Mouse (Mus musculus) forebrain, embryonic 10.5 days (tissue): ENCODE measurements around the gene Olfr322. TPM values are rescaled to one million over a fixed set of nuclear protein-coding genes. Genes with fewer than 3 reads are reported as not detected.

Source experiments
- DNase-seq: peaks from one replicate; pipeline ENCODE4 v3.0.0-alpha.2; 2017; ENCODE audit warnings: low spot score; ENCODE audit errors: extremely low spot score
- H3K27ac ChIP-seq: fragments of 300-500 bp; sonication (generic); 2 replicates; pipeline ENCODE4 v1.5.1; 2016; ENCODE audit warnings: mild to moderate bottlenecking
- H3K27me3 ChIP-seq: fragments of 300-500 bp; sonication (generic); 2 replicates; pipeline ENCODE4 v1.6.1; 2016; ENCODE audit warnings: mild to moderate bottlenecking; ENCODE audit not compliant: poor library complexity, severe bottlenecking
- H3K36me3 ChIP-seq: fragments of 300-500 bp; sonication (generic); replicated peaks from 2 replicates; pipeline ENCODE4 v1.6.1; 2016; ENCODE audit warnings: mild to moderate bottlenecking, moderate library complexity
- H3K4me1 ChIP-seq: fragments of 300-500 bp; sonication (generic); 2 replicates; pipeline ENCODE4 v1.6.1; 2016
- H3K4me3 ChIP-seq: fragments of 300-500 bp; sonication (generic); 2 replicates; pipeline ENCODE4 v1.5.1; 2016; ENCODE audit warnings: mild to moderate bottlenecking, moderate library complexity
- H3K9me3 ChIP-seq: fragments of 300-500 bp; sonication (generic); 2 replicates; pipeline ENCODE4 v1.6.1; 2016; ENCODE audit warnings: mild to moderate bottlenecking, moderate library complexity
- WGBS: fragments of 180-500 bp; shearing (Covaris S2); methylation state at CpG from one replicate; pipeline ENCODE4 v1.1.7; 2016; 5-methylcytosine and 5-hydroxymethylcytosine counted together
- polyA plus RNA-seq: library from polyadenylated mRNA; unstranded; fragments of >200 nt; fragmentation: Nextera tagmentation; extraction: Ambion mirVana; gene quantifications from 2 replicates; pipeline ENCODE4 v1.2.1, GENCODE M21; 2016

Olfr322 gene
- not detected in 2 replicates for polyA plus RNA-seq

GRCm38 (mm10) chr11:58658596-58658995 lies at the start of gene Olfr322:
Gene Olfr322, plus strand, starts transcription at chr11:58658782.
- Histone ChIP-seq H3K27me3 (no peaks in the 10 kb centered on the region), H3K4me3 (no peak within 1 kb of the TSS), H3K9me3 (no peaks in the 10 kb centered on the region), H3K27ac (no peak within 1 kb of the TSS), H3K4me1 (peaks cover 6% of the 10 kb centered on the region; the same call in 1 of the 2 replicates), H3K36me3 (no peaks in the 10 kb centered on the region)
- DNase-seq, result no peak
- WGBS, result 88% methylated on average over 4 of the region's 4 CpGs

- no peak for DNase-seq
- H3K9me3 ChIP-seq, result no peaks in the 10 kb centered on the region
- WGBS, result 89% methylated on average over 3 of the region's 3 CpGs
Measured at GRCm38 (mm10) chr11:58613359-58613758, 45.2 kb upstream of the Olfr322 start.

GRCm38 (mm10) chr11:58614526-58614925 lies 44.1 kb upstream of the Olfr322 start:
- Histone ChIP-seq H3K36me3 (no peaks in the 10 kb centered on the region), H3K9me3 (no peaks in the 10 kb centered on the region), H3K4me1 (0 out of 2 replicates have a peak, but pooled peaks cover 4% of the 10 kb centered on the region), H3K27me3 (no peaks in the 10 kb centered on the region), H3K27ac (no peak overlapping the region), H3K4me3 (no peak overlapping the region)
- no peak for DNase-seq

More at GRCm38 (mm10) chr11:58613359-58613758, 45.2 kb upstream of the Olfr322 start:
- no peaks in the 10 kb centered on the region for H3K27me3 ChIP-seq
- no peak overlapping the region for H3K4me3 ChIP-seq
- H3K4me1 ChIP-seq, result 0 out of 2 replicates have a peak, but pooled peaks cover 4% of the 10 kb centered on the region
- no peaks in the 10 kb centered on the region for H3K36me3 ChIP-seq
- no peak overlapping the region for H3K27ac ChIP-seq

GRCm38 (mm10) chr11:58615975-58616374 lies 42.6 kb upstream of the Olfr322 start, which contains the start of gene 2210407C18Rik:
Gene 2210407C18Rik, minus strand, starts transcription at chr11:58616075.
- H3K9me3 ChIP-seq, result no peaks in the 10 kb centered on the region
- no peak within 1 kb of the TSS for H3K4me3 ChIP-seq
- WGBS, result 88% methylated on average over 4 of the region's 4 CpGs
- DNase-seq, result no peak
- no peaks in the 10 kb centered on the region for H3K36me3 ChIP-seq
- H3K4me1 ChIP-seq, result 0 out of 2 replicates have a peak, but pooled peaks cover 4% of the 10 kb centered on the region
- H3K27me3 ChIP-seq, result no peaks in the 10 kb centered on the region
- H3K27ac ChIP-seq, result no peak within 1 kb of the TSS

GRCm38 (mm10) chr11:58618369-58618768 lies 40.2 kb upstream of the Olfr322 start:
- no peaks in the 10 kb centered on the region for H3K27me3 ChIP-seq
- no peaks in the 10 kb centered on the region for H3K36me3 ChIP-seq
- no peak overlapping the region for H3K4me3 ChIP-seq
- 0 out of 2 replicates have a peak, but pooled peaks cover 6% of the 10 kb centered on the region for H3K4me1 ChIP-seq
- 82% methylated on average over 3 of the region's 3 CpGs for WGBS
- no peak overlapping the region for H3K27ac ChIP-seq
- no peak for DNase-seq
- no peaks in the 10 kb centered on the region for H3K9me3 ChIP-seq

- no peak for DNase-seq
- H3K36me3 ChIP-seq, result no peaks in the 10 kb centered on the region
- no peak overlapping the region for H3K4me3 ChIP-seq
Measured at GRCm38 (mm10) chr11:58618793-58619192, 39.8 kb upstream of the Olfr322 start.

GRCm38 (mm10) chr11:58626146-58626545 lies 32.4 kb upstream of the Olfr322 start:
- no peak for DNase-seq
- Histone ChIP-seq H3K9me3 (no peaks in the 10 kb centered on the region), H3K36me3 (no peaks in the 10 kb centered on the region), H3K4me1 (0 out of 2 replicates have a peak, but pooled peaks cover 2% of the 10 kb centered on the region), H3K27ac (no peak overlapping the region), H3K4me3 (no peak overlapping the region), H3K27me3 (no peaks in the 10 kb centered on the region)
- 67% methylated on average over 4 of the region's 4 CpGs for WGBS

More at GRCm38 (mm10) chr11:58618793-58619192, 39.8 kb upstream of the Olfr322 start:
- whole genome bisulfite sequencing, result 83% methylated on average over 6 of the region's 6 CpGs
- H3K4me1 ChIP-seq, result 0 out of 2 replicates have a peak, but pooled peaks cover 6% of the 10 kb centered on the region
- H3K9me3 ChIP-seq, result no peaks in the 10 kb centered on the region
- H3K27me3 ChIP-seq, result no peaks in the 10 kb centered on the region
- H3K27ac ChIP-seq, result no peak overlapping the region

- DNase-seq, result no peak
- no peaks in the 10 kb centered on the region for H3K4me1 ChIP-seq
- no peaks in the 10 kb centered on the region for H3K36me3 ChIP-seq
- H3K9me3 ChIP-seq, result no peaks in the 10 kb centered on the region
- no peak within 1 kb of the TSS for H3K27ac ChIP-seq
- H3K4me3 ChIP-seq, result no peak within 1 kb of the TSS
- 76% methylated on average over 5 of the region's 5 CpGs for WGBS
- no peaks in the 10 kb centered on the region for H3K27me3 ChIP-seq
Measured at GRCm38 (mm10) chr11:58630401-58630800, 28.2 kb upstream of the Olfr322 start, which contains the start of gene Olfr323. Gene Olfr323, minus strand, starts transcription at chr11:58630501.

- Histone ChIP-seq H3K9me3 (no peaks in the 10 kb centered on the region), H3K4me1 (peaks cover 3% of the 10 kb centered on the region; the same call in 1 of the 2 replicates), H3K4me3 (no peak overlapping the region), H3K36me3 (no peaks in the 10 kb centered on the region), H3K27ac (no peak overlapping the region), H3K27me3 (peaks cover 17% of the 10 kb centered on the region)
- WGBS, result 74% methylated on average over 4 of the region's 4 CpGs
- no peak for DNase-seq
Measured at GRCm38 (mm10) chr11:58634878-58635277, 23.7 kb upstream of the Olfr322 start.

GRCm38 (mm10) chr11:58636376-58636977 lies 22.1 kb upstream of the Olfr322 start:
- no peak overlapping the region for H3K4me3 ChIP-seq
- peaks cover 33% of the 10 kb centered on the region for H3K27me3 ChIP-seq
- no peaks in the 10 kb centered on the region for H3K36me3 ChIP-seq
- H3K9me3 ChIP-seq, result no peaks in the 10 kb centered on the region
- no peak overlapping the region for H3K27ac ChIP-seq
- peaks cover 14% of the 10 kb centered on the region for H3K4me1 ChIP-seq
- DNase-seq, result peak; percentile 48
- WGBS, result 25% methylated on average over 3 of the region's 4 CpGs

GRCm38 (mm10) chr11:58638176-58638701 lies 20.3 kb upstream of the Olfr322 start:
- H3K4me3 ChIP-seq, result no peak overlapping the region
- H3K9me3 ChIP-seq, result no peaks in the 10 kb centered on the region
- peaks cover 41% of the 10 kb centered on the region for H3K27me3 ChIP-seq
- WGBS, result 61% methylated on average over 7 of the region's 7 CpGs
- no peak for DNase-seq
- H3K27ac ChIP-seq, result no peak overlapping the region
- no peaks in the 10 kb centered on the region for H3K36me3 ChIP-seq
- H3K4me1 ChIP-seq, result peaks cover 14% of the 10 kb centered on the region

GRCm38 (mm10) chr11:58640272-58640867 lies 18.2 kb upstream of the Olfr322 start, which contains the start of gene Trim58:
Gene Trim58, plus strand, starts transcription at chr11:58640465.
- peak within 1 kb of the TSS; percentile 79 for H3K27ac ChIP-seq
- H3K4me1 ChIP-seq, result peaks cover 14% of the 10 kb centered on the region
- H3K27me3 ChIP-seq, result peaks cover 41% of the 10 kb centered on the region
- no peaks in the 10 kb centered on the region for H3K9me3 ChIP-seq
- WGBS, result 5% methylated on average over 34 of the region's 34 CpGs
- H3K36me3 ChIP-seq, result no peaks in the 10 kb centered on the region
- peak within 1 kb of the TSS; percentile 59 for H3K4me3 ChIP-seq
- DNase-seq, result peak; percentile 28

- Histone ChIP-seq H3K27me3 (peaks cover 41% of the 10 kb centered on the region), H3K4me3 (peak overlapping the region; percentile 59), H3K9me3 (no peaks in the 10 kb centered on the region), H3K36me3 (no peaks in the 10 kb centered on the region), H3K27ac (peak overlapping the region; percentile 79), H3K4me1 (peaks cover 14% of the 10 kb centered on the region)
- 28% methylated on average over 14 of the region's 14 CpGs for WGBS
- DNase-seq, result no peak
Measured at GRCm38 (mm10) chr11:58641057-58641456, 17.5 kb upstream of the Olfr322 start.
